Mouse (Mus musculus) left cerebral cortex, postnatal 25 days (tissue): ENCODE data around the gene Adamts7. TPM values are rescaled to one million over a fixed set of nuclear protein-coding genes. Genes with fewer than 3 reads are reported as not detected.

Experiments
- DNase-seq, 2 experiments: peaks; one replicate each; pipeline ENCODE4 v3.0.0; 2022; ENCODE audit warnings: low spot score in 2 of 2, mixed read lengths in 1 of 2
- intact Hi-C: fragments of 180-260 bp; cut with DNase I; formaldehyde crosslinking; loops from one replicate; pipeline ENCODE4 v1.15.1; 2025
- total RNA-seq, 2 experiments: library from RNA; stranded (reverse); gene quantifications; 2 replicates each; pipeline ENCODE4 v1.2.3; 2021

Adamts7 gene
- total RNA-seq, result under 1 TPM; 0.23 to 0.30 TPM

GRCm38 (mm10) chr9:90162926-90163748 lies at the start of gene Adamts7:
TSS of gene Adamts7 (plus strand) at chr9:90163069.
- DNase-seq, result peak; percentile 24 to 27
- intact Hi-C loops, result loop anchor here (1.0 kb wide), 1 partner anchor 49 kb away; the partner anchor contains the start of gene Morf4l1

- intact Hi-C loops, result loop anchor here (5.0 kb wide), 1 partner anchor 1631 kb away; the partner anchor contains the start of gene Syncrip
- no peak for DNase-seq
Measured at GRCm38 (mm10) chr9:90113151-90113550, 49.7 kb upstream of the Adamts7 start.

- DNase-seq, result peak; percentile 94 to 95
- intact Hi-C loops, result loop anchor here (1.0 to 5.0 kb wide), 3 partner anchors 49 to 1632 kb away; partner anchors contain the start of genes Adamts7, Syncrip and Tbc1d2b
Measured at GRCm38 (mm10) chr9:90113651-90114566, 49.0 kb upstream of the Adamts7 start.

GRCm38 (mm10) chr9:90114567-90115307 lies 48.1 kb upstream of the Adamts7 start, which contains the start of gene Morf4l1:
TSS of gene Morf4l1 (minus strand) at chr9:90114774.
- intact Hi-C loops, result loop anchor here (1.0 to 5.0 kb wide), 3 partner anchors 49 to 1632 kb away; partner anchors contain the start of genes Adamts7, Syncrip and Tbc1d2b
- peak; percentile 98 to 99 for DNase-seq

GRCm38 (mm10) chr9:90115308-90115700 lies 47.6 kb upstream of the Adamts7 start:
- DNase-seq, result no peak
- intact Hi-C loops, result loop anchor here (2.0 kb wide), 1 partner anchor 155 kb away; the partner anchor contains the start of gene Tbc1d2b

GRCm38 (mm10) chr9:90117234-90117633 lies 45.6 kb upstream of the Adamts7 start:
- intact Hi-C loops, result no loop called here
- no peak for DNase-seq

- intact Hi-C loops, result no loop called here
- no peak for DNase-seq
Measured at GRCm38 (mm10) chr9:90122246-90122740, 40.6 kb upstream of the Adamts7 start.

GRCm38 (mm10) chr9:90124156-90124872 lies 38.6 kb upstream of the Adamts7 start:
- DNase-seq, result no peak
- intact Hi-C loops, result no loop called here

GRCm38 (mm10) chr9:90124873-90125245 lies 38.0 kb upstream of the Adamts7 start:
- intact Hi-C loops, result no loop called here

GRCm38 (mm10) chr9:90125416-90126099 lies 37.3 kb upstream of the Adamts7 start:
- no peak for DNase-seq
- intact Hi-C loops, result no loop called here

More at GRCm38 (mm10) chr9:90124873-90125245, 38.0 kb upstream of the Adamts7 start:
- no peak for DNase-seq

GRCm38 (mm10) chr9:90126260-90127010 lies 36.4 kb upstream of the Adamts7 start:
- DNase-seq, result peak; percentile 74 to 89
- intact Hi-C loops, result no loop called here

- intact Hi-C loops, result no loop called here
- DNase-seq, result no peak
Measured at GRCm38 (mm10) chr9:90127146-90127545, 35.7 kb upstream of the Adamts7 start.

- intact Hi-C loops, result no loop called here
- DNase-seq, result no peak
Measured at GRCm38 (mm10) chr9:90128636-90129201, 34.1 kb upstream of the Adamts7 start.

GRCm38 (mm10) chr9:90133562-90134355 lies 29.1 kb upstream of the Adamts7 start:
- DNase-seq, result no peak

GRCm38 (mm10) chr9:90135466-90135865 lies 27.4 kb upstream of the Adamts7 start:
- intact Hi-C loops, result no loop called here
- DNase-seq, result no peak

More at GRCm38 (mm10) chr9:90133562-90134355, 29.1 kb upstream of the Adamts7 start:
- intact Hi-C loops, result no loop called here
